Mouse (Mus musculus) testis, adult 2 months (tissue): ENCODE measurements around the gene Zbtb39.

ENCODE experiments used
- CTCF ChIP-seq: fragments of 200-500 bp; IDR thresholded peaks from 2 replicates; pipeline ENCODE4 v1.5.1; 2012; ENCODE audit warnings: low read depth, mild to moderate bottlenecking, inconsistent platforms, low read length, moderate library complexity; ENCODE audit not compliant: control insufficient read depth, insufficient read depth, insufficient replicate concordance
- POLR2A ChIP-seq: fragments of 200-500 bp; IDR thresholded peaks from 2 replicates; pipeline ENCODE4 v1.6.1; 2012; ENCODE audit warnings: low read depth, mild to moderate bottlenecking, inconsistent platforms, low read length, moderate library complexity; ENCODE audit not compliant: control insufficient read depth

- TF ChIP-seq CTCF (peak; percentile 48; the same call in 1 of the 2 replicates), POLR2A (no peak)
These were observed 5.3 kb downstream of the Zbtb39 start for GRCm38 (mm10) chr10:127744661-127745060.
